Mouse (Mus musculus) cortical plate, adult 2 months (tissue): ENCODE measurements around the gene Lpcat2.

Experiments
- CTCF ChIP-seq: fragments of 200-500 bp; IDR thresholded peaks from 2 replicates; pipeline ENCODE4 v1.5.1; 2011; ENCODE audit warnings: mild to moderate bottlenecking, control low read depth, low read length; ENCODE audit not compliant: insufficient read depth; ENCODE audit errors: extremely low read depth
- POLR2A ChIP-seq: fragments of 200-500 bp; IDR thresholded peaks from 2 replicates; pipeline ENCODE4 v1.6.1; 2011; ENCODE audit warnings: mild to moderate bottlenecking, low read length, control low read depth; ENCODE audit not compliant: insufficient read depth; ENCODE audit errors: extremely low read depth

DNA sequence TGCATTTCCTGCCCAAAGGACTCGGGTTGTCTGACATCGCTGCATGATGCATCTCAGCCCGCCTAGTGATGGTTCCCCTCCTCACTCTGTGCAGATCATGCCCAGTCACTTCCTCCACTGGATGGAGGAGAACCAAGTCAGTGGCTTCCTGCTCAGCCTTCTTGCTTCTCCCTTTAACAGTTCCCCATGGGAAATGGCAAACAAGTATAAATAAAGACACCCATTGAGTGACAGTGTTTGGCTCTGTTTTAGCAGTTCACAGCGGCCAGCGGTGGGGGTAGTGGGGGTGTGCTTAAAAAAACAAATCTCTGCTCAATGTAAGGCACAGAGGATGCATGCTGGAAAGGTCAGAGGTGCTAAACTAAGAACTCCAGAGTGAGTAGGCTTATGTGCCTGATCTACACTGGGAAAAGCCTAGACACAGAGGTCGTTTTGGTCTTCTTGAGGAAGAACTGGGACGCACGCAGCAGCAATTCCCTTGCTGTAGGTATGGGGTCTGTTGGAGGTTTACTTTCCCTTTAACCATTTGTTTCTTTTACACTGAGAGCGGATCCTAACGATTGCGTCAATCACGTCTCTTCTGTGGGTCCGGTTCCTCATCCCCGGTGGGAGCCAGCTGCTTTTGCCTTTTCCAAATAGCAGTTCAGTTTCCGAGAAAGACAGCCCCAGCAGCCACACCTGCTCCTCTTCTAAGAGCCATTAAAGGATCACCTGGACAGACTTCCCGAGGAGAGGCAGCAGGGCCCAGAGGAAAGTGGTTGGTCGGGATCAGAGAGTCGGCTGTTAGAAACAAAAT, 1.8 kb upstream of the Lpcat2 start:
- no peak for TF ChIP-seq CTCF
- TF ChIP-seq POLR2A: no peak
